Mouse (Mus musculus): Measurements from ENCODE around the gene Slc24a4. TPM values are rescaled to one million over a fixed set of nuclear protein-coding genes. Genes with fewer than 3 reads are reported as not detected.

Gene Slc24a4
- polyA plus RNA-seq, 1 experiment from 2014 or later, result not detected

DNA sequence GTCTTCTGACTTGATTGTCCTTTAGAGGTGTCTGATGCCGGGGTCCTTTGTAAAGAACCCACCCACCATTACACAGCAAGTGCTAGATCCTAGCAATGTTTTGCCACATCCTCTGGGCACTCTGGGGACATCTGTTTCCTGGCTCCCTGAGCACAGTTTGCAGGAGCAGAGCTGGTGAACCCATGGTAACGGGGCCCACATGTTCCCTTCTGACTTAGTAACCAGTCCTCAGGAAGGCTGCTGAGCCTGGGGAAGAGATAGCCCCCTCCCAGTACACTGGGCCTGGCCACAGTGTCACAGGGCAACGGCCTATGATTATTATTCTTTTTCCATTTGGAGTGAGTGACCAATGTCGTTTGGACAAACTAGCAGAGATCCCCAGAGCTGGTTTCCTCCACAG, 19.1 kb downstream of the Slc24a4 start:
- Histone ChIP-seq H3K27me3 (ENCODE audit: control insufficient read depth, insufficient read depth, low read length) (no peaks in the 10 kb centered on the region), H3K4me2 (ENCODE audit: low read depth, severe bottlenecking) (no peak overlapping the region), H3K36me3 (ENCODE audit: control insufficient read depth, insufficient read depth, low read length) (no peaks in the 10 kb centered on the region), H3K9me3 (ENCODE audit: control insufficient read depth, low read length) (no peaks in the 10 kb centered on the region), H3K9ac (ENCODE audit: low read length) (no peak overlapping the region), H3K27ac (replicated peaks; ENCODE audit: low read depth, low read length) (no peak overlapping the region), H3K4me3 (ENCODE audit: low read depth, low read length) (no peak overlapping the region), H3K4me1 (ENCODE audit: control insufficient read depth, insufficient read depth, low read length) (no peaks in the 10 kb centered on the region)
- ATAC-seq (ENCODE audit: insufficient number of reproducible peaks, low FRiP score, low TSS enrichment, low read depth) (no peak), DNase-seq (ENCODE audit: low spot score) (no peak)
- 45% methylated on average over 4 of the region's 4 CpGs for WGBS

DNA sequence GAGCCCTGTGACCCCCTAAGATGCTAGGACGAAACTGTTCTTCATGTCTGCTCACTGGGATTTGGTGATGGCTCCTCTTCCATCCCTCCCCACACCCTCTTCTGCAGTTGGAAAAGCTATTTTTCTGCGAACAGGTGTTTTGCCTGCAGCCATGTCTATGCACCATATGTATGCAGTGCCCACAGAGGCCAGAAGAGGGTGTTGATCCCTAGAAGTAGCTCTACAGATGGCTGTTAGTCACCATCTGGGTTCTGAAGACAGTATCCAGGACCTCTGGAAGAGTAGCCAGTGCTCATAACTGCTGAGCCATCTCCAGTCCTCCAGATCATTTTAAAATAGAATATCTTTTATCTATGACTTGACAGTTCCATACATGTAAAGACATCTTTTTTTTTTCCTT, 20.2 kb downstream of the Slc24a4 start:
- H3K36me3 ChIP-seq (ENCODE audit: control insufficient read depth, insufficient read depth, low read length), result no peaks in the 10 kb centered on the region
- no peaks in the 10 kb centered on the region for H3K9me3 ChIP-seq (ENCODE audit: control insufficient read depth, low read length)
- no peak overlapping the region for H3K4me3 ChIP-seq (ENCODE audit: low read depth, low read length)
- ATAC-seq (ENCODE audit: insufficient number of reproducible peaks, low FRiP score, low TSS enrichment, low read depth), result no peak
- H3K27me3 ChIP-seq (ENCODE audit: control insufficient read depth, insufficient read depth, low read length), result no peaks in the 10 kb centered on the region
- H3K4me1 ChIP-seq (ENCODE audit: control insufficient read depth, insufficient read depth, low read length), result no peaks in the 10 kb centered on the region
- no peak overlapping the region for H3K4me2 ChIP-seq (ENCODE audit: low read depth, severe bottlenecking)
- no peak overlapping the region for H3K27ac ChIP-seq (replicated peaks; ENCODE audit: low read depth, low read length)
- DNase-seq (ENCODE audit: low spot score), result no peak
- H3K9ac ChIP-seq (ENCODE audit: low read length), result no peak overlapping the region
- 84% methylated on average over 2 of the region's 2 CpGs for WGBS

GRCm38 (mm10) chr12:102151185-102151584, 22.7 kb downstream of the Slc24a4 start:
- no peaks in the 10 kb centered on the region for H3K9me3 ChIP-seq (ENCODE audit: control insufficient read depth, low read length)
- no peak for ATAC-seq (ENCODE audit: insufficient number of reproducible peaks, low FRiP score, low TSS enrichment, low read depth)
- H3K4me2 ChIP-seq (ENCODE audit: low read depth, severe bottlenecking), result no peak overlapping the region
- H3K27ac ChIP-seq (replicated peaks; ENCODE audit: low read depth, low read length), result no peak overlapping the region
- H3K36me3 ChIP-seq (ENCODE audit: control insufficient read depth, insufficient read depth, low read length), result no peaks in the 10 kb centered on the region
- no peaks in the 10 kb centered on the region for H3K4me1 ChIP-seq (ENCODE audit: control insufficient read depth, insufficient read depth, low read length)
- 90% methylated on average over 7 of the region's 7 CpGs for WGBS
- DNase-seq (ENCODE audit: low spot score), result no peak
- H3K9ac ChIP-seq (ENCODE audit: low read length), result no peak overlapping the region
- no peak overlapping the region for H3K4me3 ChIP-seq (ENCODE audit: low read depth, low read length)
- no peaks in the 10 kb centered on the region for H3K27me3 ChIP-seq (ENCODE audit: control insufficient read depth, insufficient read depth, low read length)

GRCm38 (mm10) chr12:102153796-102154195, 25.3 kb downstream of the Slc24a4 start:
- ATAC-seq (ENCODE audit: insufficient number of reproducible peaks, low FRiP score, low TSS enrichment, low read depth), result no peak
- WGBS, result 92% methylated on average over 7 of the region's 7 CpGs
- Histone ChIP-seq H3K4me2 (ENCODE audit: low read depth, severe bottlenecking) (no peak overlapping the region), H3K27ac (replicated peaks; ENCODE audit: low read depth, low read length) (no peak overlapping the region), H3K9me3 (ENCODE audit: control insufficient read depth, low read length) (no peaks in the 10 kb centered on the region), H3K27me3 (ENCODE audit: control insufficient read depth, insufficient read depth, low read length) (no peaks in the 10 kb centered on the region), H3K9ac (ENCODE audit: low read length) (no peak overlapping the region), H3K36me3 (ENCODE audit: control insufficient read depth, insufficient read depth, low read length) (no peaks in the 10 kb centered on the region), H3K4me3 (ENCODE audit: low read depth, low read length) (no peak overlapping the region), H3K4me1 (ENCODE audit: control insufficient read depth, insufficient read depth, low read length) (no peaks in the 10 kb centered on the region)
- DNase-seq (ENCODE audit: low spot score), result no peak

DNA sequence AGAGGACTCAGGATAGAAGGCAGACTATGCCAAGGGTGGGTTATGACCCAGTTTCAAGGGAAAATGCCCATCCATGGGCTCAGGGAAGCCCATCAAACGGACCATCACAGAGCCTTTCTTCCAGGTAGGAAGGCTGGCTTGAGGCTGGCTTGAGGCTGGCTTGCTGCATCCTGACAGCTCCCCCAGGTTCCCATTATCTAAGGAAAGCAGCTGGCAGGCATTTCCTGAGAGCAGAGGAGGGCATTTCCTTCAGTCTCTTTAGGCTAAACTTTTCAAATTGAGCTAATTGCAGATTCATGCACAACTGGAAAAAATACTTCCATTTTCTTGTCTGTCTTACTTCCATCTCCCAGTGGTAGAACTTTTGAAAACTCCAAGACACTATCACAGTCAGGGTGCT, 26.3 kb downstream of the Slc24a4 start:
- 85% methylated on average over 1 of the region's 1 CpGs for WGBS
- Histone ChIP-seq H3K4me1 (ENCODE audit: control insufficient read depth, insufficient read depth, low read length) (no peaks in the 10 kb centered on the region), H3K9me3 (ENCODE audit: control insufficient read depth, low read length) (no peaks in the 10 kb centered on the region), H3K27ac (replicated peaks; ENCODE audit: low read depth, low read length) (no peak overlapping the region), H3K9ac (ENCODE audit: low read length) (no peak overlapping the region), H3K4me3 (ENCODE audit: low read depth, low read length) (no peak overlapping the region), H3K27me3 (ENCODE audit: control insufficient read depth, insufficient read depth, low read length) (no peaks in the 10 kb centered on the region), H3K4me2 (ENCODE audit: low read depth, severe bottlenecking) (no peak overlapping the region), H3K36me3 (ENCODE audit: control insufficient read depth, insufficient read depth, low read length) (no peaks in the 10 kb centered on the region)
- DNase-seq (ENCODE audit: low spot score) (no peak), ATAC-seq (ENCODE audit: insufficient number of reproducible peaks, low FRiP score, low TSS enrichment, low read depth) (no peak)

DNA sequence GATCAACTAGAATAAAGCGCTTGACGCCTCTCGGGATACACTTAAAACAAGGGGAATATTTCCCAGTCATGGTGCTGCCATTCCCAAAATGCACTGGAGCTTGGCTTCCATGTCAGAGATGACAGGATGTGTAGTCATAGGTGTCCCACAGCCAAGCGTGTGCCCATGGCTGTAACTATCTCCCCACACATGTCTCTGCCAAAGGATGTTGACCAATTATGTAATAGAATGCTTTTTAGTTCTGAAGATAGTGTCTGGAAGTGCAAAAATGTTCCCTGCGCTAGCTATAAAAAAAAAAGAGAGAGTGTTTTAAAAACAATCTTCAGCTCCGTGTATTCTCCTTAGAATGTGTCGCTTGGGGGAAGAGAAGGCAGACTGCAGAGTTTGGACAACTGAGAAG, 36.1 kb downstream of the Slc24a4 start:
- 91% methylated on average over 7 of the region's 7 CpGs for WGBS
- Histone ChIP-seq H3K27me3 (ENCODE audit: control insufficient read depth, insufficient read depth, low read length) (no peaks in the 10 kb centered on the region), H3K9ac (ENCODE audit: low read length) (no peak overlapping the region), H3K4me2 (ENCODE audit: low read depth, severe bottlenecking) (no peak overlapping the region), H3K36me3 (ENCODE audit: control insufficient read depth, insufficient read depth, low read length) (no peaks in the 10 kb centered on the region), H3K27ac (replicated peaks; ENCODE audit: low read depth, low read length) (no peak overlapping the region), H3K9me3 (ENCODE audit: control insufficient read depth, low read length) (no peaks in the 10 kb centered on the region), H3K4me3 (ENCODE audit: low read depth, low read length) (no peak overlapping the region), H3K4me1 (ENCODE audit: control insufficient read depth, insufficient read depth, low read length) (0 out of 2 replicates have a peak, but pooled peaks cover 3% of the 10 kb centered on the region)
- ATAC-seq (ENCODE audit: insufficient number of reproducible peaks, low FRiP score, low TSS enrichment, low read depth), result no peak
- no peak for DNase-seq (ENCODE audit: low spot score)

- no peaks in the 10 kb centered on the region for H3K36me3 ChIP-seq (ENCODE audit: control insufficient read depth, insufficient read depth, low read length)
- 0 out of 2 replicates have a peak, but pooled peaks cover 3% of the 10 kb centered on the region for H3K4me1 ChIP-seq (ENCODE audit: control insufficient read depth, insufficient read depth, low read length)
- H3K27ac ChIP-seq (replicated peaks; ENCODE audit: low read depth, low read length), result no peak overlapping the region
- DNase-seq (ENCODE audit: low spot score), result no peak
- H3K27me3 ChIP-seq (ENCODE audit: control insufficient read depth, insufficient read depth, low read length), result no peaks in the 10 kb centered on the region
- no peak for ATAC-seq (ENCODE audit: insufficient number of reproducible peaks, low FRiP score, low TSS enrichment, low read depth)
- H3K9me3 ChIP-seq (ENCODE audit: control insufficient read depth, low read length), result no peaks in the 10 kb centered on the region
- no peak overlapping the region for H3K4me2 ChIP-seq (ENCODE audit: low read depth, severe bottlenecking)
- whole genome bisulfite sequencing, result 43% methylated on average over 5 of the region's 5 CpGs
- no peak overlapping the region for H3K9ac ChIP-seq (ENCODE audit: low read length)
- no peak overlapping the region for H3K4me3 ChIP-seq (ENCODE audit: low read depth, low read length)
Measured at GRCm38 (mm10) chr12:102166691-102167261, 38.2 kb downstream of the Slc24a4 start.

DNA sequence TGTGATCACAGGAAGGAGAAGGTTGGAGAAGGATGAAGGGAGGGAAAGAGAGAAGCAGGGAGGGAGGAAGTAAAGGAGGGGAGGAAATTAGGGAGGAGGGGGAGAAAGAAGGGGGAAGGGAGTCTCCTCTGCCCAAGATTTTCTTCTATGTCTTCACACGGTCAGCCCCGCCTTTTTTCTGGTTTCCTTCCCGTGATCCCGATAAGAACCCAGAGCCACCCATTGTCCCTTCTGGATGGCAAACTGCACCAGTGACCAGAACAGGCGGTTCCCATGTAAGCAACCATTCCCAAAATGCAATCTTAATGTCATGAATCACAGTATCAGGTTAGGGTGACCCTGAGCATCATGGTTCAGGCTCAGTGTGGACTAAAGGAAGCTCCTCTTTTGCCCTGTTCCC, 38.8 kb downstream of the Slc24a4 start:
- Histone ChIP-seq H3K4me2 (ENCODE audit: low read depth, severe bottlenecking) (no peak overlapping the region), H3K4me1 (ENCODE audit: control insufficient read depth, insufficient read depth, low read length) (0 out of 2 replicates have a peak, but pooled peaks cover 3% of the 10 kb centered on the region), H3K4me3 (ENCODE audit: low read depth, low read length) (no peak overlapping the region), H3K27ac (replicated peaks; ENCODE audit: low read depth, low read length) (no peak overlapping the region), H3K9ac (ENCODE audit: low read length) (no peak overlapping the region), H3K27me3 (ENCODE audit: control insufficient read depth, insufficient read depth, low read length) (no peaks in the 10 kb centered on the region), H3K36me3 (ENCODE audit: control insufficient read depth, insufficient read depth, low read length) (no peaks in the 10 kb centered on the region), H3K9me3 (ENCODE audit: control insufficient read depth, low read length) (no peaks in the 10 kb centered on the region)
- 80% methylated on average over 5 of the region's 5 CpGs for WGBS
- DNase-seq (ENCODE audit: low spot score), result no peak
- no peak for ATAC-seq (ENCODE audit: insufficient number of reproducible peaks, low FRiP score, low TSS enrichment, low read depth)

DNA sequence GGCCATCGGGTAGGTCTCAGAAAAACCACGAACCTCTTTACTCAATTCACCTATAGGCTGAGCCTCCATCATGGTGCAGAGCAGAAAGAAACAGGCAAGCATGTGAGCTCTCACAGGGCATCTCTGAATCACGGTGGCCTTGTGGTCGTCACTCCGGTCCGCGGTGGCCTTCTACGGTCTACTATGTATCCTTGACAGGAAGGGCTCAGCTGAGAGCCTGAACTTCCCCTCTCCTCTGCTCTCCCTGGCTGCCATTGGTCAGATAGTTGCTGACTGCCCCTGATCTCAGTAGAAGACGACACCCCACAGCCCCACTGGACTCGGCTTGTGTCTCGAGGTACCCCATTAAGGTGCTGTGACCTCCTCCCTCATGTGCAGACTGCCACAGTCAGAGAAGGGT, 44.2 kb downstream of the Slc24a4 start:
- no peak overlapping the region for H3K9ac ChIP-seq (ENCODE audit: low read length)
- H3K27ac ChIP-seq (replicated peaks; ENCODE audit: low read depth, low read length), result no peak overlapping the region
- DNase-seq (ENCODE audit: low spot score) (no peak), ATAC-seq (ENCODE audit: insufficient number of reproducible peaks, low FRiP score, low TSS enrichment, low read depth) (no peak)
- no peaks in the 10 kb centered on the region for H3K27me3 ChIP-seq (ENCODE audit: control insufficient read depth, insufficient read depth, low read length)
- no peaks in the 10 kb centered on the region for H3K36me3 ChIP-seq (ENCODE audit: control insufficient read depth, insufficient read depth, low read length)
- H3K9me3 ChIP-seq (ENCODE audit: control insufficient read depth, low read length), result no peaks in the 10 kb centered on the region
- 87% methylated on average over 11 of the region's 11 CpGs for WGBS
- no peak overlapping the region for H3K4me2 ChIP-seq (ENCODE audit: low read depth, severe bottlenecking)
- H3K4me3 ChIP-seq (ENCODE audit: low read depth, low read length), result no peak overlapping the region
- no peaks in the 10 kb centered on the region for H3K4me1 ChIP-seq (ENCODE audit: control insufficient read depth, insufficient read depth, low read length)
